Mouse (Mus musculus) CH12F3 (cell line): ENCODE results near the gene Orc1.

Experiments used
- in situ Hi-C: fragments of 300-500 bp; cut with MboI; formaldehyde crosslinking; loops from 2 replicates; pipeline ENCODE4 v1.14.3; 2020; ENCODE audit warnings: low sequenced_read_pairs

Orc1 gene

DNA sequence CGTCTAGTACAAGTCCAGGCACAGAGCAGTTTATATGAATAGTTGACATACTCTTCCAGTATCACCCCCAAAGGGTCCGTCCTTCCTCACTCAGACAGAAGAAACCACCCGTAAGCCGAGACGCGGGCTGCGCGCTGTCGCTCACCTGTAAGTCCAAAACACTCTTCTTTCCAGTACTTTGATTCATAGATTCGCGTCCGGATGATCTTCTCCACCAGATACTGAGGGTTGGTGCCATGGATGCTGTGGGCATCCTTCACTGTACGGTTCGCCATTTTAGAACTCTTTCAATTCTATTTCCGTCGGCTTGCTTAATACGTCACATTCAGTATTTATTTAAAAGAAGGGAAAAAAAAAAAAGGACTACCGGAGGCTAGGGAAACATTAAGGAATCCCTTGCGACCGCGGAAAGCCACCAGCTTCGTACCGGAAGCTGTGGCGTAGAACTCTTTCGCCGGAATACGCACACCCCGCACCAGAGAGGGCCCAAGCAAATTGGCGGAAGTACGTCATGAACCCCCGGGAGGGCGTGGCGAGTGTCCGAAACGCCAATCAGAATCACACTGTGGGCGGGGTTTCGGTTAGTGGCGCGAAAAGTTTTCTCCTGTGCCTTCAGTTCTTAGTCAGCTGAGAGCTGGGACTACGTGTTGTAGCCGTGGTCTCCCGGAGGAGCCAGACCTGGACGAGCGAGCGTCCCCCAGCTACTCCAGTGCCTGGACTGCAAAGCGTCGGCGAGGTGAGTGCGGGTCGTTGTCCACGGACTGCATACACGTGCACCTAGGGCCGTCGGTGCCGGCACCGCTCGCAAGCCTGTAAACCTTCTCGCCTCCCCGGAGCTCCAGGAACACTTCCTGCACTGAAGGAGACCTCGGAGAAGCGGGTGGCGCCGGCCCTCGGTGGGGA lies at the start of gene Orc1, which contains the start of gene Prpf38a:
Gene Orc1 (plus strand): TSS at position 584 of the 903 bp plus-strand sequence.
Gene Prpf38a (minus strand): TSS at position 497 of the 903 bp plus-strand sequence.
- in situ Hi-C loops: no loop called here

DNA sequence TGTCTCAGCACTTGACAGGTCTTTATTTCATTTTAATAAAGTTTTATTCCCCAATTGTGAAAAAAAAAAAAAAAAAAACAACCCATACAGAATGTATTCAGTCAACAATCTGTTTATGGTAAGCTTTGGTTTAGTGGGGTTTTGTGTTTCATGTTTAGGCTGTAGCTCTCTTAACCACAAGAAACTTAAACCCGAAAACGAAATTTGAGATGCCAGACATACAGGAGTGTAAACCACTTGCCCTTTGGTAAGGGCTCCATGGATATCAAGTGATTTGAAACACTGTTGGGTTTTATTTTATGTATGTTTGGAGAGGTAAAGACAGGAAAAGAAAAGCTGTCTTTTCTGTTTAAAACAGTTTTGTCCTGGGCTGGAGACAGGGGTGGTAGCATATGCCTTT lies 39.5 kb upstream of the Orc1 start:
- in situ Hi-C loops: no loop called here

DNA sequence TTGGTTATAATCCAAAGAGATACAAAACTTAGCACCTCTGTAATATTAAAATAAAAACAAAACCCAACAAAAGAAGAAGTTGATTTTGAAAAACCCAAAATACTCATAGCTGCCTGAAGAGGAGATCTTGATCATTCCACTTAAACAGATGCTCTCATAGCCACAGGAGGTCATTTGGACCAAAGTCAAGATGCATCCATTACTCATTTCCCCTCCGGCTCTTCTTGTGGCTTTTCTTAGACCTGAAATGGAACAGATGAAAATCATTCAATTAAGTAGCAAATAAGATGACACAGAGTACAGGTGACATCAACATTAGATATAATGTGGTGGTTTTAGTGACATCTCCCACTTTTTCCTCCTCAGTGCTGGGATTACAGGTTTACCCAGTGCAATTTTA lies 14.2 kb upstream of the Orc1 start:
- in situ Hi-C loops: no loop called here

DNA sequence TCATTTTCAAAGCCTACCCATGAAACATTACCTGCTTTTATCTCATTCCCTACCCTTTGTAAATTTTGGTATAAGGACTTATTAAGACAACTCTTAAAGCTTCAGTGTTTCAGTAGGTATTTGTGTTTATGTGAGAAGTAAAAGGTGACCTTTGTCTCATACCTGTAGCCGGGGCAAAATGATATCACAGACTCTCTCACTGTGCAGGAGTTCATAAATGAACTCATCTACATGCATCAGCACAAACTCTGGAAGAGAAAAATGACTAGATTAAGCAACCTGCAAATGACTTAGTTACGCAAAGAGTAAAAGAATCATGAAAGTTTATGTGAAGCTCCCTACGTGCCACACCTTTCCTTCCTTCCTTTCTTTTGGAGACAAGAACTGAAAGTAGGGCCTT lies 6.6 kb upstream of the Orc1 start:
- in situ Hi-C loops: no loop called here

DNA sequence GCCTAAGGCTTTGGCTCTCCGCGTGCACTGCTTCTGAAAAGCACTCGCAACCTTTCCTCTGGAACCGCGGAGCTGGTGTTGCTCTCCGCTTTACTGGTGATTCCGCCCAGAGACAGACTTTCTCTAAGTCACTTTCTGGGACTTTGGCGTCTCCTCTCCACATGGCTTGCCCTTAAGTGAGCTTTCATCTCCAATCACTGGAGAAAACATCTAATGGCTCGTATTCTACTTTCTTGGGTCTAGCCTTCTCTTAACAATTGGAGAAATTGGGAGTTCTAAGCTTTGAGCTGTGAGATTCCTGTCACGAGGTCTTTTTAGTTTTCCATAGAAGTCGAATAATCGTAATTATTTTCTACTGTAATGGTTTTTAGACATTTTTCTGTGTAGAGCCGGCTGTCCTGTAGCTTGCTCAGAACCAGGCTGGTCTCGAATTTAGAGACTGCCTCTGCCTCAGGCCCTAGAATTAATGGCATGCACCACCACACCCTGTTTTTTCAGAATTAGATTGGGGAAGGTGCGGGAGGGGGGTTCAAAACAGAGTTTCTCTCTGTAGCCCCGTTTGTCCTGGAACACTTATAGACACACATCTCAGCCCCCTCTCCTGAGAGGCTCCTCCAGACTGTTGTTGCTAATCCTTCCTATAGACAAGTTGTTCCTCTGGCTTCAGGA lies 654 bp downstream of the Orc1 start:
- in situ Hi-C loops: no loop called here

DNA sequence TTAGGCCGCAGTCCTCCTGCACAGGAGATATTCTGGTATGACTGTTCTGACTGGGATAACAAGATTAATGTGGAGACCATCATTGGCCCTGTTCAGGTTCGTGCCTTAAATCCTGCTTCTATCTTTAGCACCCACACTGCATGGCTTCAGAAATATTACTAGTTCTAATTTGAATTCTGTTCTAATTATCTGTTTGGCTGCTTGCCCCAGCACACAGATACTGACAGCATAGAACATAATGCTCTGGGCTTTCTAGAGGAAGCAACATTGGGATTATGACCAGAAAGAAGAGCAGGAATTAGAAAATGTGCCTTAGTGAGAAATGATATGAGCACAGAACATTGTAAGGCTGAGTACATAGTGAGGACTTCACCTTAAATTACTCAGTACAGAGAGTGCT lies 14.2 kb downstream of the Orc1 start:
- in situ Hi-C loops: no loop called here

DNA sequence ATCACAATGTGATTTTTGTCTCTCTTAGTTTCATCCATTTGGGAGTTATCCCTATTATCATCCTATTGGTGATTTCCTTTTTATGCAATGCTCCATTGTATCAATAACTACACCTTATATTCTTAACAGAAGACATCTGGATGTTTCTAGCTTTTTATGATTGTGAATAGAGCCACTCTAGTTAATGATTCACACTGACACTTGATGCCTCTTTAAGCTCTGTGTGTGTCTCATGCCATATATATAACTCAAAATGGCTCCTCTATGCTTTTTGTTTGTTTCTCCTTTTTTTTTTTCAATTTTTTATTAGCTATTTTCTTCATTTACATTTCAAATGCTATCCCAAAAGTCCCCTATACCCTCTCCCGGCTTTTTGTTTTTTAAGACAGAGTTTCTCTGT lies 16.6 kb downstream of the Orc1 start:
- in situ Hi-C loops: no loop called here

DNA sequence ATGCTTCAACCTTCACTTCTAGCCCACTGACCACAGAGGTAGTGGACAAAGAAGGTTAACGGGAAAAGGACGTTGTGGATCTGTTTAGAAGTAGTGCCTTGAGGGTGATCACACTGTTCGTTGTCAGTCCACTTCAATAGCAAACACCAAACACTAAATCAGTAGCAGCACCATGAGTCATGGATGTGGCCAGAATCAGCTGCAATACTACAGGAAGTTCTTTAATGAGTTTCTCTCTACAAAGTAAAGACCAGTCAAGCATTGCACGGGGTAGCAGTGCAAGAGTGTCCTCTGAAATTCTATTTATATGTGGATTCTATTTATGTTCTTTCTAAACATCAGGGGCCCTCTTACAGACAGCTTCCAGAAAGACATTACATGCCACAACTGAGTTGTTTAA lies 19.1 kb downstream of the Orc1 start:
- in situ Hi-C loops: no loop called here

DNA sequence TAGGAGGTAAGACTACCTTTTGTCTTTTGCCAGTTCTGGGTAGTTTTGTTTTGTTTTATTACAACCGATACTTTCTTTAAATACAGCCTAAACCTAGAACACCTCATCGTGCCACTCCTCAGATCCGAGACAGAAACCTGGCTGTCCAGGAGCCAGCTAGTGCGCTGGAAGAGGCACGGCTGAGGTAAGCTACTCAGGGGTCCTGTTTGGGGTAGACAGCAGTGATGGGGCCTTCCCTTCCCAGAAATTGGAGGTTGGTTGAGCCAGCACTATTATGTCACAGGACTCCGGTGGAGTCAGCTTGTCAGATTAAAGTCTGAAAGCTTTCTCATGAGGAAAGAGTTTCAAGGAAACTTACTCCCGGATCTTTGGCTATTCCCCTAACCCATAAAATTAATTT lies 22.6 kb downstream of the Orc1 start:
- in situ Hi-C loops: no loop called here

DNA sequence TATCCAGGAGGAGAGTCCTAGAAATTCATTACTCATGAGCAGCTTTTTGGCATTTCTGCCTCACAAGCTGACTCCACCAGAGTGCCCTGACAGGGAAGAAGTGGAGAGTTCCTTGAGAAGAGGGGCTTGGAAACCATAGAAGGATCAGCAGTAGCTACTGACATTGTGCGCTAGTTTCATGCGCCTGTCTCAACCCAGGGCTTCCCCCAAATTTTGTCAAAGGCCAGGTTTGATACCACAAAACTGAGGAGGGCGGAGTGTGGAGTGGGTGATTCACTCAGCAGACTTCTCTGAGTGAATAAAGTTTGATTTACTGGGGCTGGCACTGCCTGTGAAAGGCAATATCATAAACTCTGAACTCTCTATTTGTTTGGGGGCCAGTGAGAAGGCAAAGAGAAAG lies 29.4 kb downstream of the Orc1 start:
- in situ Hi-C loops: no loop called here

DNA sequence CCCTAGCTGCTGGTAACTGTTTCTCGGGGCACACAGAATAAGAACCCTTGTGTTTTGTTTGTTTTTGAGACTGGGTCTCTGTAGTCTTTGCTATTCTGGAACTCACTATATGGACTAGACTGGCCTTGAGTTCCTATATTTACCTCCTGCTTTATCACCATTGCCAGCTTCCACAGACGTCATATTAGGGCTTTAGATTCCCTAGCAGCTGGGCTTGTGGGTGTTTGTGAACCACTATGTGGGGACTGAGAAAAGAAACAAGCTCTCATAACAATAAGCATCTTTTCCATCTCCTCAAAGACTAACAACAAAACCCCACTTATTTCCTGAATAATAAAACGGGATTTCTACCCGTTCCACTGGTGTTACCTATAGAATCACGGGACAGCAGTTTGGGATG lies 31.7 kb downstream of the Orc1 start:
- in situ Hi-C loops: no loop called here

DNA sequence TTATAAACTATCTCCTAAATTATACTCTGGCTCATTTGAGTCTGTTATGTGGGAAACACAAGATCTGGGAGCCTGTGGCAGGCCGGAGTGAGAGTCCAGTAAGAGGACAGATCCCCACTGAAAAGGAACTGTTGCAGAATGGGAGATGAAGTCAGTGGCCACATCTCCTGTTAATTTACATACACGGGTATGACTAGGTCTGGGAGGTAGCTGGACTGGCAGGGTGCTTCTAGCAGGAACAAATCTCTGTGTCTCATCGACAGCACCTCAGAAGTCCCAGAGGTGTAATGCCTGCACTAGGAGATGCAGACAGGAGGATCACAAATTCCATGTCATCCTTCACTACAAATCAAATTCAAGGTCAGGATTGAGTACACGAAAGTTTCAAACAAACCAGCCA lies 39.4 kb downstream of the Orc1 start:
- in situ Hi-C loops: no loop called here

DNA sequence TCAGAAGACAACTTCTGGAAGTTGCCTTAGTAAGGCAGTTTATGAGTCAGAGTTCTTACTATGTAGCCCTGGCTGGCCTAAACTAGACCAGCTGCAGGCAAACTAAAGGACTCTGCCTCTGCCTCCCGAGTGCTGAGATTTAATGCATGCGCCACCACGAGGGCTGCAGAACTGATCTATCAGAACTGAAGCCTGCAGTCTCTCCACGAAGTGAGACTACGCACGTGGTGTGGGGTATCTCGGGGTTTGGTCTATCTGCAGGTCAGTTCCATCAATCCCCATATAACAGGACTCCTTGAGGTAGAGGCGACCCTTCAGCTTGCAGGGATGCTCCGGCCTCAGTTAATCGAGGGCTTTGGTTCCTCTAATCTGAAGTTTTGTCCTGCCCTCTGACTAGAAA lies 39.9 kb downstream of the Orc1 start:
- in situ Hi-C loops: no loop called here

DNA sequence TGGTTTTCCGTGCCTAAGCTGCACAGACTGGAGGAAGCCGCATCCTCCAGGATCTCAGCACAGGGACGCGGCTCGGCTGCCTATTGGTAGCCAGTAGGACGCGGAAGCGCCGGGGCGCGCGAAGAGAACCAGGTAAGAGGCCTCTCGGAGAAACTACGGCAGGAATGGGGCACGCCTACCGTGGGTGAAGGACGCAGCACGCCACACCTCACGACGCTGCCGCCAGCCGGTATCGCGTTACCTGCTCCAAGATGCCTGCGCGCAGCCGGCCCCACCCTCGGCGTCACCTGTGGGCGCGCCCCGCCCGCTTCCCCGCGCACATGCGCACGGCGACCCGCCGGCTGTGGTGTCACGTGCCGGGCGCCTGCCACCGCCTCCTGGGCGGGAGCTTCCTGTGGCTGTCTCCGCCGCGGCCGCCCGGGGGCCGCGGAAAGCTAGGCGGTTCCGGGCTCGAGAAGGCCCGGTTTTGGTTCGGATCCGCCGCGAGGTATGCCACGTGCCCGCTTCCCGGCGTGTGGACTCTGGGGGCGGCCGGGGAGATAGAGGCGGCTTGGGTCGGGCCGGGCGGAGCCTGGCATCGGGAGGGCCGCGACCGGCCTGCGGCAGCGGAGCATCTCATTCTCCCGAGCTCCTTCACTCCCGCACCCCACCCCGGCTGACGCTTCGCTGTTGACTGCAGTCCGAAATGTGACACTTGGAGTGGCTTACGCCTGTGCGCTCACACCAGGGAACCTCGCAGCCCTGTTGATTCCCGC lies 40.5 kb downstream of the Orc1 start, which contains the start of gene Cc2d1b:
Gene Cc2d1b (plus strand): TSS at position 354 of the 755 bp plus-strand sequence.
- in situ Hi-C loops: no loop called here

DNA sequence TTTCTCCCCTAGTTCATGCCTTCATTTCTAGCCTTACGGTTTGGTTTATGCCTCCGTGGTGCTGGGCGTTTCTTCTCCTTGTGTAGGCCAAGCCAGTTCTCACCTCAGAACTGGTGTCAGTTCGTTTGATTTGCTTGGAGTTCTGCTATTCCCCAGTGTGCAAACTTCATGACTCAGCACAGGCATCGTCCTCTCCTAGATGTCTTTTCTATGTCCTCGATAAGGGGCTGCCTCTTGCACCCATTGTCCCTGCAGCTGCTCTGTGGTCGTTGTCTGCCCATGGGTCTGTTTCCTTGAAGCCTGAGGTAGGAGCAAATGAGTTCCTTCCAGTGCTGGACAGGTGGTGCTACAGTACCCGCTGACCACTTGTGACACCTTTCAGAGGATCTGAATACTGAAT lies 41.3 kb downstream of the Orc1 start:
- in situ Hi-C loops: no loop called here

DNA sequence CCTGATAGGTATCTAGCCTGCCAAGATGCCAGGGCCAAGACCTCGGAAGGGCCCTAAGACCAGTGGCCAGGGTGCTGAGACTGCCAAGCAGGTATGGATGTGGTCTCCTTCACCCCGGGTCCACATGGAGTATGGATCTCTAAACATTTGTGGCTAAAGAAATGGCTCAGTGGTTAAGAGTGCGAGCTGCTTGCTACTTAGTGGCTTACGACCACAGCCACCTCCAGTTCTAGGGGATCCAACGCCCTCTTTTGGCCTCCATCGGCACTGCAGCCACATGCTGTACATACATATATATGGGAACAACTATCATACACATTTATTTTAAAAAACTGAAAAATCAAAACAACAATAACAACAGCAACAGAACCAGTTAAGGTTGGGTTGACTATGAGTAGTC lies 42.3 kb downstream of the Orc1 start:
- in situ Hi-C loops: no loop called here

DNA sequence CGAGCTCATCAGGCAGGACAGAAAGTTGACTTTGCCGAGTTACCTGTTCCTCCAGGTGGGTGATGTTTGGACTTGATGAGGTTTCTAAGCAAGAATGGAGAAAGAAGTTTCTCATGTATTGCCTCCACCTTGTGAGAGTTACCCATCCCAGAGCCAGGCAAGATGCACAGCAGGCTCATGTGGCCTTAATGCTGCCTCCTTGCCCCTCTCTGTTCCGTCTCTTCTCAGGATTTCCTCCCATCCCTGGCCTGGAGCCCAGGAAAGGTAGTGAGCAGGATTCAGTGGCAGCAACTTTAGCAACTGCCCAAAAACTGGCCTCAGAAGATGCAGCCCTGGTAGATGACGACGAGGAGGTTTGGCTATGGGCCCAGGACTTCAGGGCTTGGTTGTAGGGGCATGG lies 47.8 kb downstream of the Orc1 start:
- in situ Hi-C loops: no loop called here

DNA sequence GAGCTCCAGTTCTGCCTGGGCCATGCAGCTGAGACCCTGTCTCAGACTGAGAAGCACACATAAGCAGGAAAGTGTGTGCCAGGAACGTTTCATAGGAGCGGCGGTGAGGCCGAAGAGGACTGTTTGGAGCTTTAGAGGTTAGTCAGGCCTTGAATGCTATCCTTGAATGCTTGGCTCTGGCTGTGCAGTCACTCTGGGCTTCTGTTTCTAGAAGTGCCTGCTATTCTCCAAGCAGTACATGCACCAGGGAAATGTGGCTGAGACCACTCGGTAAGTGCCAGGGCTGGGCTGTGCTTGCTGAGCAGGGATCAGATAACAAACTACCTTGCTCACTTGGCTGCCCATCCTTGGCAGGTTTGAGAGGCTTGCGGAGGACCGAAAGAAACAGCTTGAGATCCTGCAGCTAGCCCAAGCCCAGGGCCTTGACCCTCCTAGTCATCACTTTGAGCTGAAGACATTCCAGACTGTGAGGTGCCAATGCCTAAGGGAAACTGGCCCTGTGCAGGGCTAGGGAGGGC lies 50.2 kb downstream of the Orc1 start:
- in situ Hi-C loops: no loop called here

DNA sequence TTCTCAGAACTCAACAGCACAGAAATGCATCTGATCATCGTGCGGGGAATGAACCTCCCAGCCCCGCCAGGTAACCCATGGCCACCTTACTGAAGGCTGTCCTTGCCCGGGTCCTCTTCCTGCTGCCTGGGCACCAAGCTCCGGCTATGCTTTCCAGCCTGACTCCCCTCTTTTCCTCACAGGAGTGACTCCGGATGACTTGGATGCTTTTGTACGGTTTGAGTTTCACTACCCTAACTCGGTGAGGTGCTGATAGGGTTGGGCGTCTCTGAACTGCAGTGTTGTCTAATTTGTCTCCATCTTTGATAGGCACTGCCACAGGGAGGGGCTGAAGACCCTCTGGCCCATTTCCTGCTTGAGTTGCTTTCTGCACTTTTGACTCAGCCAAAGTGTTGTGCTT lies 50.9 kb downstream of the Orc1 start:
- in situ Hi-C loops: no loop called here

DNA sequence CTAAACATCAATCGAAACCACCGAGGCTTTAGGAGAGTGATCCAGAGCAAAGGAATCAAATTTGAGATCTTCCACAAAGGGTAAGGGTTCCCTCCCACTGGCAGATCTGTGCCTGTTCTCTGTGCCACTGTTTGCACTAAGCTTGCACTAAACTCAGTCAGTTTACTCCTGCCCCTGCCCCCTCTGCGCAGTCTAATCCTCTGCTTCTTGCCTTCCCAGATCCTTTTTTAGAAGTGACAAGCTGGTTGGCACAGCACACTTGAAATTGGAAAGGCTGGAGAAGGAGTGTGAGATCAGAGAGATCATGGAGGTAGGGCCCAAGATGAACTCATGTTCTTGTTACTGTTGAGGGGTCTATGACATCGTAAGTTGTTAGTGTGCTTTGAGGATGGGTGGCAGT lies 52.4 kb downstream of the Orc1 start:
- in situ Hi-C loops: no loop called here

DNA sequence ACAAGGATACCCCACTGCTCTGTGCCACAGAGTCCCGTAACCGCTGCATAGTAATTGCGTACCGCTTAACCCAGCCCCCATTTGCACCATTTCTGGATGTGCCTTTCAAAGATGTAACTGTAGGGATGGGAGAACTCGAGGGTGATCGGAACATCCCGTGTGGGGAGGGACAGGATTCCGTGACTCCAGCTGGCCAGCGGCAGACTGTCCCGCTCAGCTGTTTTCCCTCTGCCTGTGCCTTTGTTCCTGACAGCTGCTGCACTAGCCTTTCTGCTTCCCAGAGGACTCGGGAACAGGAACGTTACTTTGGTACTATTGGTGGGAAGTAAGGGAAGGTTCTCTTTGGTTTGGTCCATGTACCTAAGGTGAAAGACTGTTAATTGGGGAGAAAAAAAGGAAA lies 54.5 kb downstream of the Orc1 start:
- in situ Hi-C loops: no loop called here
